Mouse (Mus musculus) fibroblast of lung, adult 2 months (primary cell): ENCODE results near the gene Ms4a6d.
"Not testable (repeated sequence)": the region's sequence is repeated elsewhere in the genome, so short reads cannot be mapped to it uniquely, and the experiment has no call there.

Source experiments
- DNase-seq: peaks from one replicate; pipeline ENCODE4 v3.0.0-alpha.2; 2011; ENCODE audit warnings: low read depth

The Ms4a6d gene

DNA sequence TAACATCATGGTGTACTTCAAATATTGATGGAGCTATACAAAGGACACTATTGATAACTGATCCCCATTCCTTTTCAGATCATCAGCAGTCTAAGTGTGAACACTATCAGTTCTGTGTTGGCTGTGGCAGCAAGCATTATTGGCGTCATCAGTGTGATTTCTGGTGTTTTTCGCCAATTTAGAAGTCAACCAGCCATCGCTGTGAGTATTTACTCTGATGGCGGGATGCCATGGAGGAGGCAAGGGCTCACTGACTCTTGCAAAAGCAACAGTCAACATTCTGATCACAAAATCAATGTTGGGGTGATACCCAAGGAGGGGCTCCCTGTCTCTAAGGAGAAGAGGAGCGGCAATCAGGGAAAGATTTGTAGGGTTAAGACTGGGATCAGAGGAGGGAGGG, 49.9 kb downstream of the Ms4a6d start:
- no peak for DNase-seq

DNA sequence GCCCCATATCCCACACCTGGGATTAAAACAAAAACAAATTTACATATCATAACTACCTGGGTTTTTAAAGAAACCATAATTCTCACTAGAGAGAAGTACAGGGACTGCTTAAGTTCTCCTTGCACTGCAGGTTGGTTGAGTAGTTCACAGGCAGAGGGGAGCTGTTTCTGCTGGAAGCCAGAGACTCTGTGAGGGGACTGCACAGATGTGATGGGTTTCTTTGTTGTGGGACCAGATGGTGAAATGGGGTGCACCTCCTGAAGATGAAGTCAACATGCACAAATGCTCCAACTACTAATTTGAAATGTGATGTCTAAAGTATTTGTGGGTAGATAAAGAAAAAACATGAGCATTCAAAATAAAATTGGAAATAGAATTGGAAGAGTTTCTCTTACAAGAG, 56.7 kb downstream of the Ms4a6d start:
- no peak for DNase-seq

DNA sequence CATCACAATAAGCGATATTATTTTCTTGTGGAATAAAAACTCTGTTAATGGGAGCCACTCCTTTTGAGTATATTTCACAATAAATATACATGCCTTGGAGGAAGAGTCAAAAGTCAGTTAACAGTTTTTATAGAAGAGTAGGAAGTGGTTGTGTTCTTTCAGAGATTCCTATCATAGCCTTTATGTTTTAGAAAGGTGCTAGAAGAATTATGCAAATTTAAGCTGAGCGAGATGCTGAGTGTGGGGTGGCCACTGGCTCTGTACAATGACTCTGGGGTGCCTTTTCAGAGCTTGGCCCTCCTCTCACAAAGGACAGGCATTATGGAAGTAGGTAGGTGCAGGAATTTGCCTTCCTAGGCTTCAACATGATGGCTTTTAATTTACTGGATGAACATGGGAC, 60.3 kb downstream of the Ms4a6d start:
- DNase-seq: not testable (repeated sequence)

DNA sequence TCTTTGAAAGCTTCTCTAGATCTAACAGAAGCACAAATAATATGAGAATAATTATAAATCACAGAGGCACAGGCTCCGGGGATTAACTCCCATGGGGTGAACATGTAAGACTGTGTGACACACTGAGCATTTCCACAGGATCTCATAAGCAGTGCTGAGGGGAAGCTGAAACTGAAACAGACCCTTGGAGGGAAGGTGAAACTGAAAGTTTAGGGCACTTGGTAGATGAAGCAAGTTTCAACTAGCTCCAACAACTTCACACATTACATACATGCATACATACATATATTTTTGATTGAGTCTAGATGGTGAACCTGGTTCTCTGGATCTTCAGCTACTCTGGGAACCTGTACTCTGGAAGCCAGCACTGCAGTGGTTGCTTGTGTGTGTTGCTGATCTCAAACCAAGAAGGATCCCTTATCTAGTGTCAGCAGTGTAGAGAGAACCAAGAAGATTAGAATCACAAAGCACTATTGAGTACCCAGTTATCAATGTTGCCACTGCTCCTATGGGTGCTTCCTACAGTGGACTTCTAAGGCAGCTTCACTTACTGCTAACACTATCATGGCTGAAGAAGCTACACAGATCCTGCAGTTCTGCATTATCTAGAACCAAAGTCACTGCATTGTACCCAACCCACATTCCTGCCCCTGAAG, 64.4 kb downstream of the Ms4a6d start:
- DNase-seq: not testable (repeated sequence)

DNA sequence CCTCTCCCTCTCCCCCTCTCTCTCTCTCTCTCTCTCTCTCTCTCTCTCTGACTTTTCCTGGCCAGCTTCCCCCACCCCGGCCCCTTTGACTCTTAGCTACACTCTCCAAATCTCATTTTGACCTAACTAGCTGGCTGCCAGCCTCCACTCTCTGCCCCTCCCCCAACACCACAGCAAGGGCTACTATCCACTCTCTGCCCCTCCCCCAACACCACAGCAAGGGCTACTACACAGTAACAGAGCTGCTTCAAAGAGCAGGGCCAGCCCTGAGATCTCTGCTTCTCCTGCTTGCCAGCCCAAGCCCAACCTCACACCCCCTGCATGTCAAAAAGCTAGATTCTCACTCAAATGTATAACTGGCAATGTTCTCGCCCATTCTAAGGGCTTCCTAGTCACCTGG, 67.3 kb downstream of the Ms4a6d start:
- DNase-seq: no peak
